Mouse (Mus musculus) midbrain, embryonic 14.5 days (tissue): ENCODE data around the gene Stambp. TPM values are rescaled to one million over a fixed set of nuclear protein-coding genes. Genes with fewer than 3 reads are reported as not detected.

Experiments used
- ATAC-seq: fragments of 200-750 bp; cut with Nextera tagmentation; 2 replicates; pipeline ENCODE4 v1.8.0; 2017; ENCODE audit warnings: moderate number of reproducible peaks, moderate library complexity; ENCODE audit not compliant: low FRiP score, low TSS enrichment
- DNase-seq: peaks from one replicate; pipeline ENCODE4 v3.0.0-alpha.2; 2015
- H3K27ac ChIP-seq: fragments of 300-500 bp; sonication (generic); replicated peaks from 2 replicates; pipeline ENCODE4 v1.5.1; 2014; ENCODE audit warnings: mild to moderate bottlenecking, low read depth, low read length, moderate library complexity
- H3K27me3 ChIP-seq: fragments of 300-500 bp; sonication (generic); 2 replicates; pipeline ENCODE4 v1.6.1; 2014; ENCODE audit warnings: low read length, control low read depth, mixed read lengths; ENCODE audit not compliant: control insufficient read depth, insufficient read depth
- H3K36me3 ChIP-seq: fragments of 300-500 bp; sonication (generic); 2 replicates; pipeline ENCODE4 v1.6.1; 2014; ENCODE audit warnings: low read length, control low read depth; ENCODE audit not compliant: control insufficient read depth, insufficient read depth
- H3K4me1 ChIP-seq: fragments of 300-500 bp; sonication (generic); 2 replicates; pipeline ENCODE4 v1.6.1; 2014; ENCODE audit warnings: mild to moderate bottlenecking, antibody characterized with exemption, low read length, control low read depth; ENCODE audit not compliant: control insufficient read depth, insufficient read depth
- H3K4me2 ChIP-seq: fragments of 300-500 bp; sonication (generic); 2 replicates; pipeline ENCODE4 v1.6.1; 2014; ENCODE audit warnings: mild to moderate bottlenecking, low read length, moderate library complexity
- H3K4me3 ChIP-seq: fragments of 300-500 bp; sonication (generic); replicated peaks from 2 replicates; pipeline ENCODE4 v1.5.1; 2014; ENCODE audit warnings: low read depth, low read length
- H3K9ac ChIP-seq: fragments of 300-500 bp; sonication (generic); replicated peaks from 2 replicates; pipeline ENCODE4 v1.6.1; 2014; ENCODE audit warnings: mild to moderate bottlenecking, low read length, moderate library complexity
- H3K9me3 ChIP-seq: fragments of 300-500 bp; sonication (generic); 2 replicates; pipeline ENCODE4 v1.6.1; 2016; ENCODE audit warnings: low read length, control low read depth, mixed read lengths; ENCODE audit not compliant: control insufficient read depth
- WGBS: fragments of 180-500 bp; shearing (Covaris S2); extraction: QIAGEN DNeasy Blood & Tissue Kit; methylation state at CpG from one replicate; pipeline ENCODE4 v1.1.7; 2014; 5-methylcytosine and 5-hydroxymethylcytosine counted together
- polyA plus RNA-seq: library from polyadenylated mRNA; unstranded; fragments of >200 nt; fragmentation: Nextera tagmentation; extraction: Ambion mirVana; gene quantifications from 2 replicates; pipeline ENCODE4 v1.2.1, GENCODE M21; 2014

The Stambp gene
- polyA plus RNA-seq, 1 experiment from 2014 or later = 63.6 TPM

DNA sequence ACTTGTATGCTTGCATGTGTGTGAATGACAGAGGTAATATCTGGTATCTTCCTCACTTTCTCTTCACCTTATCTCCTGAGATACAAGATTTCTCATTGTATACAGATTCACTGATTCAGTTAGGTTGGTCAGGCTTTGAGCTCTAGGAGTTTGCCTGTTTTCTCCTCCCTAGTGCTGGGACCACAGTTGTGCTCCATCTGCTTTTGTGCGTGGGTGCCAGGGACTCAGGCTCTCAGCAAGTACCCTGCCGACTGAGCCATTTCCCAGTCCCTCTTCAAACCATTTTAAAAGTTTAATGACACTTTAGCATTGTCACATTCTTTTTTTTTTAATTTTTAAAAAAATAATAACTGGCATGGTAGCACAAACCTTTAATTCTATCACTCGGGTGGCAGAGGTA lies 57.4 kb downstream of the Stambp start:
- H3K36me3 ChIP-seq = no peaks in the 10 kb centered on the region
- H3K9me3 ChIP-seq = no peaks in the 10 kb centered on the region
- no peak overlapping the region for H3K27ac ChIP-seq
- H3K4me3 ChIP-seq = no peak overlapping the region
- no peaks in the 10 kb centered on the region for H3K27me3 ChIP-seq
- no peak overlapping the region for H3K9ac ChIP-seq
- no peaks in the 10 kb centered on the region for H3K4me1 ChIP-seq
- 73% methylated on average over 3 of the region's 3 CpGs for WGBS
- H3K4me2 ChIP-seq = no peak overlapping the region
- ATAC-seq (no peak), DNase-seq (no peak)

GRCm38 (mm10) chr6:83512495-83512894 lies 60.0 kb downstream of the Stambp start:
- H3K9ac ChIP-seq = no peak overlapping the region
- H3K4me3 ChIP-seq = no peak overlapping the region
- H3K27me3 ChIP-seq = no peaks in the 10 kb centered on the region
- ATAC-seq = no peak
- no peaks in the 10 kb centered on the region for H3K36me3 ChIP-seq
- H3K4me1 ChIP-seq = no peaks in the 10 kb centered on the region
- H3K9me3 ChIP-seq = no peaks in the 10 kb centered on the region
- H3K27ac ChIP-seq = no peak overlapping the region
- H3K4me2 ChIP-seq = no peak overlapping the region
- WGBS = 22% methylated on average over 1 of the region's 1 CpGs
- DNase-seq = peak; percentile 83

GRCm38 (mm10) chr6:83510210-83510609 lies 62.3 kb downstream of the Stambp start:
- Histone ChIP-seq H3K4me1 (peaks cover 6% of the 10 kb centered on the region; the same call in 1 of the 2 replicates), H3K4me2 (no peak overlapping the region), H3K4me3 (no peak overlapping the region), H3K9me3 (no peaks in the 10 kb centered on the region), H3K9ac (no peak overlapping the region), H3K36me3 (no peaks in the 10 kb centered on the region), H3K27ac (no peak overlapping the region), H3K27me3 (no peaks in the 10 kb centered on the region)
- DNase-seq = no peak
- WGBS = 69% methylated on average over 2 of the region's 2 CpGs
- ATAC-seq = no peak

- 32% methylated on average over 8 of the region's 8 CpGs for WGBS
- H3K36me3 ChIP-seq = no peaks in the 10 kb centered on the region
- peak; percentile 34 for DNase-seq
- 0 out of 2 replicates have a peak overlapping the region, but pooled peaks have one; percentile 20 for H3K9ac ChIP-seq
- H3K4me1 ChIP-seq = peaks cover 6% of the 10 kb centered on the region; the same call in 1 of the 2 replicates
- H3K27me3 ChIP-seq = no peaks in the 10 kb centered on the region
- H3K4me2 ChIP-seq = no peak overlapping the region
- H3K9me3 ChIP-seq = no peaks in the 10 kb centered on the region
- ATAC-seq = no peak
- no peak overlapping the region for H3K4me3 ChIP-seq
- no peak overlapping the region for H3K27ac ChIP-seq
Observed at GRCm38 (mm10) chr6:83509442-83509841, 63.1 kb downstream of the Stambp start.

DNA sequence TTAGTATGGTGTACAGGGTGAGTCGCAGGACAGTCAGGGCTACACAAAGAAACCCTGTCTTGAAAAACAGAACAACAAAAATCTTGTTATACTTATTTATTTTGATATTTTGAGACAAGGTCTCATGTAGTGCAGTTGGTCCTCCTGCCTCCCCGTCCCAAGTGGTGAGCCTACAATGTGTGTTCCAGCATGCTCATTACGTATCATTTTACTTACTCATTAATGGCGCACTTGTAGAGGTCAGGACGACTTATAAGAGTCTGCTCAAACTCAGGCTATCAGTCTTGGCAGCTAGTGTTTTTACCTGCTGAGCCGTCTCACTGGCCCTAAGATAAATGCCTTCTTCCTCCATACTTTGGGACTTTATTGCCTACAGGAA lies 65.4 kb downstream of the Stambp start:
- ATAC-seq (peak; percentile 47; the same call in 1 of the 2 replicates), DNase-seq (no peak)
- H3K4me2 ChIP-seq = peak overlapping the region; percentile 81
- peak overlapping the region; percentile 86 for H3K9ac ChIP-seq
- 36% methylated on average over 6 of the region's 6 CpGs for WGBS
- H3K36me3 ChIP-seq = no peaks in the 10 kb centered on the region
- no peaks in the 10 kb centered on the region for H3K27me3 ChIP-seq
- peaks cover 6% of the 10 kb centered on the region; the same call in 1 of the 2 replicates for H3K4me1 ChIP-seq
- H3K4me3 ChIP-seq = peak overlapping the region; percentile 78
- H3K27ac ChIP-seq = peak overlapping the region; percentile 66
- no peaks in the 10 kb centered on the region for H3K9me3 ChIP-seq

GRCm38 (mm10) chr6:83506258-83507167 lies 66.0 kb downstream of the Stambp start, which contains the start of gene Dguok:
Gene Dguok (minus strand): TSS chr6:83506969.
- peak; percentile 99 for DNase-seq
- WGBS = under 1% methylated on average over 54 of the region's 54 CpGs
- Histone ChIP-seq H3K9me3 (no peaks in the 10 kb centered on the region), H3K27me3 (no peaks in the 10 kb centered on the region), H3K4me2 (peak within 1 kb of the TSS; percentile 81), H3K4me1 (peaks cover 6% of the 10 kb centered on the region; the same call in 1 of the 2 replicates), H3K4me3 (peak within 1 kb of the TSS; percentile 78), H3K36me3 (no peaks in the 10 kb centered on the region), H3K27ac (peak within 1 kb of the TSS; percentile 94), H3K9ac (peak within 1 kb of the TSS; percentile 86)
- ATAC-seq = peak; percentile 98

GRCm38 (mm10) chr6:83505554-83505953 lies 67.0 kb downstream of the Stambp start:
- no peaks in the 10 kb centered on the region for H3K27me3 ChIP-seq
- ATAC-seq (no peak), DNase-seq (no peak)
- H3K27ac ChIP-seq = no peak overlapping the region
- no peak overlapping the region for H3K9ac ChIP-seq
- WGBS = 93% methylated on average over 4 of the region's 4 CpGs
- peak overlapping the region; percentile 78 for H3K4me3 ChIP-seq
- H3K9me3 ChIP-seq = no peaks in the 10 kb centered on the region
- peaks cover 6% of the 10 kb centered on the region; the same call in 1 of the 2 replicates for H3K4me1 ChIP-seq
- peak overlapping the region; percentile 81 for H3K4me2 ChIP-seq
- no peaks in the 10 kb centered on the region for H3K36me3 ChIP-seq

DNA sequence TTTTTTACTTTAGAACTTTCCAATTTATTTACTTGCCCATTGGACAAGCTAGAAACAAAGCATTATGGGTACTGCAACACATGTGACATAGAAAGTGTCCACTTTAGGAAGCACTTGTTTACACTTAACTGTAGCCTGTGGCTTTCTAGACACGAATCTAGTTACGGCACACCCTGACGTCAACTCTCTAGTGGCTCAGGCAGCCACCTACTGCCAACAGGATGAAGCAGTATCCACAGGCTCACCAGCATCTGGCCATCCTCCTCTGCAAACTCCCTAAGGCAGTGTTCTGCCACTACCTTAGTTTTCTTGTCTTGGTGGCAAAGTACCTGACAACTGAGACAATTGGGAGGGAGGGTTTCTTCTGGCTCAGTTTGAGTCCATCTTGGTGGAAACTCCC lies 69.2 kb downstream of the Stambp start:
- Histone ChIP-seq H3K27me3 (no peaks in the 10 kb centered on the region), H3K9ac (no peak overlapping the region), H3K4me1 (peaks cover 6% of the 10 kb centered on the region; the same call in 1 of the 2 replicates), H3K27ac (no peak overlapping the region), H3K4me2 (no peak overlapping the region), H3K4me3 (no peak overlapping the region), H3K36me3 (no peaks in the 10 kb centered on the region), H3K9me3 (no peaks in the 10 kb centered on the region)
- DNase-seq (no peak), ATAC-seq (no peak)
- WGBS = 91% methylated on average over 3 of the region's 3 CpGs
